Mouse (Mus musculus) heart, postnatal 4 days (tissue): ENCODE results near the gene Sept9. TPM values are rescaled to one million over a fixed set of nuclear protein-coding genes. Genes with fewer than 3 reads are reported as not detected.

Experiments used
- DNase-seq: peaks from one replicate; pipeline ENCODE4 v3.0.0; 2021
- total RNA-seq, 2 experiments: library from RNA; stranded (reverse); gene quantifications; 2 replicates each; pipeline ENCODE4 v1.2.3; 2021

Sept9 gene
- total RNA-seq, 2 experiments from 2014 or later, result 76.7 to 77.4 TPM

DNA sequence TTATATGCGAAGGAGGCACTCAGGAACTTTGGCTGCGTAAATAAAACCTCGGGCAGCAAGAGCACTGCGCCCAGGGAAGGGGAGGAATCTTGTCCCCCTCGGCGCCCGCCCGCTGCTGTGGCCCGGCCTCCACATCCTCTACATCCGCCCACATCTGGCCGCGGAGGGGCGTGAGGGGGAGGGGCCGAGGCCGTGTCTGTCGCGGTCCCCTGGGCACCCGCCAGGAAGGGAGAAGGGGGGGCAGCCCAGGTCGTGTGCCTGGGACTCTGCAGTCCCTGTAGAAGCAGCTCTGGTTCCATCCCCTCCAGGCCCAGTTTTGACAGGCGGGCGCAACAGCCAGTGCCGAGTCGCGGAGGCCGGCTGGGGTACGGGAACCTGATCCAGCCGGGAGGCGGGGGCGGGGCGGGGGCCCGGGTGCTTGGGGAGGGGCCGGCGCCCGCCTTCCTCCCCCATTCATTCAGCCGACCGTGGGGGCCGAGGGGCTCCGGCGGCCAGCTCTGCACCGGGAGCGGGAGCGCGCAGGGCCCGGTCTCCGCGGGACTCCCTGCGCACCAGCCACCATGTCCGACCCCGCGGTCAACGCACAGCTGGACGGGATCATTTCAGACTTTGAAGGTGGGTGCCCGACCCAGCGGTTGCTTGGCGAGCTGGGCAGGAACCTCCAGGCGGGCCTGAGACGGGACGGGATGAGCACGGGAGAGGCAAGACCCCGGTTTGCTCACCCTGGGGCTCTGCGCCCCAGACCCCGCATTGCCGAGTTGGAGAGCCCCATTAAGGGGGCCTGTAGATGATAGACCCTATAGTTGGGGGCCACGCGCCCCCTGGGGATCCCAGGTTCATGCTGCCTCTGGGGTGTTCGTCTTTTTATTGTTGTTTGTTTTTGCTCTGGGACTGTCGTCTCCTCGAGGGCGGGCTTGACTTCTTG is 66.8 kb downstream of the Sept9 start:
- peak; percentile 95 for DNase-seq

DNA sequence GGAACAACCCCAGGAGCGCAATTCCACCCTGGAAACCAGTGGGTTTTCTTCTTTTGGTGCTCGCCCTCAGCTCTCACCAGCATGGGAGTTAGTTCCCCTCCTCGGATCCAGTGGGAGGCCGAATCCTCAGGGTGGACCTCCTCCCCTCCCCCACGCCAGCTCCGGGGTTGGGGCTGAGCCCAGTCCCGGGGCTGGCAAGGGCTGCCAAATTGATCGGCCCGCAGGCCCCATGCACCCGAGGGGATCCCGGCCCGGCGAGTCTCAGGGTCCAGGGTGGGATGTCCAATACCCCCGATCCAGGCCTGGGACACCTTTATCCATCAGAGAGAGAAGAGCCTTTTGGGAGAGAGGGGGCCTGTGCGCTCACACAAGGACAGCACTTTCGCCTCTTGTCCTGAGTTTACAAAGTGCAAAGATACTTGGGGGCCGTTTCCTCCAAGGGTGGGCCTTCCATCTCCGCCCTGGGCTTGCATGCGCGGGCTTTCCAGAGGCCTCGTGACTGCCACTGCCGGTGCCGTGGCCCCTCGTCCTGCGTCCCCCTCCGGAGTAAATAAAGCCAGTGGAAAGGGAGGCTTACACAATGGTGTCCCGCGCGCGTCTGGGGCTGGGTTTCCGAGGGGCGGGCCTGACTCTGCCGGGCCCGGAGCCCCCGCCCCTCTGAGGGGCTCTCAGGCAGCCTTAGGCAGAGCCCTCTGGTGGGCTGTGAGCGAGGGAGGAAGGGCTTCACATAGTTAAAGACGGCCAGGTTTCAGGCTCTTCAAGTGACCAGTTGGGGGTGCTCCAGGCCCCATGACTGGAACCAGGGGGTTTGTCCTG is 67.7 kb downstream of the Sept9 start:
- DNase-seq, result peak; percentile 72

DNA sequence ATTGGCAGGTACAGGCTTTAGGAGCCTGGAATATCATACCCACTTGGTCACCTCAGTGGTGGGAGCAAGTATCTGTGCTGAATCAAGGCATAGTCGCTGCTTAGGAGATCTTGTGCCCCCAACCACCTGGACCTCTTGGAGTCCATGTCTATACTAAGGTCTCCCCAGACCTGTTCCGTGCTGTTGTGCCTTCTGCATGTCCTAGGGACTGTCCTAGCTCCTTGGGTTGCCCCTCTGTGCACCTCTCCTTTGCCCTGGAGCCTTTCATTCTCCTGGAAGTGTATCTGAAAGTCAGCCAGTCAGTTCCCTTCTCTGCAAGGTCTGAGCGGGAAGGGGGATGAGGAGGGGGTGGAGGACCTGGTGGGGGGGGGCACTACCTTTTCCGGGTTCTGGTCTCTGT is 68.4 kb downstream of the Sept9 start:
- DNase-seq, result no peak

DNA sequence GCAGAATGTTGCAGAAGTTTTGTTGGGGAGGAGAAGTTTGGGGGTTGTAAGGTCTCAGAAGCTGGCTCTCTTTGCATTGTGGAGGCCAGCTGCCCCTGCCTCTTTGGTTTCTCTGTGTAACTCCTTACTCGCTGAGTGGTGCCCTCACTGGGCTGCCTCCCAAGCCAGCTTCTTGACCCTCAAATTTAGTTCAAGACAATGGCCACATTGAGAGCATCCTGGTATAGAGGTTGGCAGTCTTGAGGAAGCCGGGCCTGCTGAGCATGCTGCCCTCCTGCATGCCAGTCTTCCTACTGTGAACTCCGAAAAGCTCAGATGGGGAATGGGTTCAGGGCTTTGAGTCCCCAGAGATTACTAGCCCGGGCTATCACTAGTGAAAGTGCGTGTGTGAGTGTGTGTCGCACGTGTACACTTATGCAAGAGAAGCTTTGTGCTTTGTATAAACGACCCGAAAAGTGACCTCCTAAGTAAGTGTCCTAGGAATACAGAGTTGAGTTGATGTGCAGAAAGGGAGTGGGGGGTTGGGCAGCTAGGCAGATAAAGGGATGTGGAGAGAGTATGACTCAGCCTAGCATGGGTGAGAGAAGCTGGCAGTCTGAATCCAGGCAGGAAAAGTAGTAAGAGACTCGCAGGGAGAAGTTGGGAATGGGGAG is 69.0 kb downstream of the Sept9 start:
- DNase-seq, result no peak

DNA sequence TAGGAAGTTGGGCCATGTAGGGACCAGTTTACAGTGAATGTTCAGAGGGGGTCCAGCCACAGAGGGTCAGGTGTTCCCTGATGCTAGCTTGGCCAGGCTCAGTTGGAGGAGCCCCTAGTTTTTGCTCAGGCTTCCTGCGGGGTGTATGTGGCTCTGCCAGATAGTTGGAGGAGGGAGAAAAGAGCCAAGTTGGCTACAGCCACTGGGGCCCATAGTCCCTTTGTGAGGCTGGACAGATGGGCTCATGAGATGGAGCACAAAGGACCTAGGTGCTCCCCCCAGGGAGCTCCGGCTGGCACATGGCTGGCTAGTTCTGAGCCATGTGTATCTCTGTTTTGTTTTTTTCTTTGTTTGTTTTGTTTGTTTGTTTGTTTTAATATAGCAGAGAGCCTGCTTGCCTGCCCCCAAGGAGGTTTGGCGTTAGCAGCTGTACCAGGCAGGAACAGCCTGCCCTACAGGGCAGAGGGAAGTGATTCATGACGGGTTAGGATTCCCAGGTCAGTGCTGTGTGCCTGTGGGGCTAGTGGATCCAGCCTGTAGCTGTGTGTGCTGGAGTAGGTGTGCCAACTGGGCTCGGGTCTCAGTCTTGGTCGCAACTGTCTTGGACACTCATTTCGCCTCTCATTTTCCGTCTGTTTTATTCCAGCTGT is 69.7 kb downstream of the Sept9 start:
- no peak for DNase-seq

DNA sequence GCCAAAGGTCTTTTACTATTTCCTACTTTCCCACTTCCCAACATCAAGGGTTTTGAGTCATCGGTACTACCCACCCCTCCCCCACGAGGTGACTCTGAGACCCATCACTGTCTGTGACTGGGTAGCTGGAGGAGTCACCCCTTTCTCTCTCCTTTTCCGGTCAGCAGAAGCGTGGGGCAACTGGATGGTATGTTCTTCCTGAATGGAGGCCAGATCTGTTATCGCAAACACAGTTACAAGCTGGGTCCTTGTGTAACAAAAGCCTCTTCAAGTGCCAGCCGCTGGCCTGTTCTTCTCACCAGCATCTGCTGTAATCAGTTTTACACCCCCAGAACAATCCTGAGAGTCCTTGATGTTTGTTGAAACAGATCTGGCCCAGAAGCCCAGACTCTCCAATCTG is 70.5 kb downstream of the Sept9 start:
- no peak for DNase-seq

DNA sequence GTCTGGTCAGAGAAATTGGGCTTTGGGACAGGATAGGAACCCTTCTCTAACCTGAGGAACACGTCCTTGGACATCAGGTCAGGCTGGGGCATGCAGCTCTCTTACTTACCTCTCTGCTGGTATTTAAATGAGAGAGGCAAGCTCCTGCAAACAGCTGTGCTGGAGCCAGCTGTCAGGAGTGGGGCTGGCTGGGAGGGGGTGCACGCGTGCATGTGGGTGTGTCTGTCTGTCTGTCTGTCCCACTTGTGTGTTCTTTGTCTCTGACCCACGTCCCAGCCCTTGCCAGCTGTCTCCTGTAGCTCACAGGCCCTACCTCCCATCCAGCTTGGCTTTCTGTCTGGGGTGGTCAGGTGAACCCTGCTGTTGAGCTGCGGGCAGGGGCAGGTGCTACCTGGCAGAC is 75.5 kb downstream of the Sept9 start:
- no peak for DNase-seq

DNA sequence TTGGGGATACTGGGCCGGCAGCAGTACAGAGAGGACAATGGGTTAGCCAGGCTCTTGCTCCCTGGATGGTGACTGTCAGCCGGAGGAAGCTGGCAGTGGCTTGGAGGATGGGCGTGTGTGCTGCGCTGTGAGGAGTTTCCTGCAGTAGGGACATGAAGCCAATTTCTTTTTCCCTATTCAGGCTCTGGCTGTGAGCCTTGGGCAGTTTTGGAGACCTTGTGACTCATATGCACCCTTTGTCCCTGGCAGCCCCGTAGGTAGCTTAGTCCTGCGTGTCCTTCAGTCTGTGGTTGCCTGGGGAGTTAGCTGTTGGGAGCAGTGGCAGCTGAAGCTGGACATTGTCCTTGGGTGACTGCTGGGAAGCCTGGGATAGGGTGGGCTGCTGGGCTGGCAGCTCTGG is 76.5 kb downstream of the Sept9 start:
- peak; percentile 64 for DNase-seq

DNA sequence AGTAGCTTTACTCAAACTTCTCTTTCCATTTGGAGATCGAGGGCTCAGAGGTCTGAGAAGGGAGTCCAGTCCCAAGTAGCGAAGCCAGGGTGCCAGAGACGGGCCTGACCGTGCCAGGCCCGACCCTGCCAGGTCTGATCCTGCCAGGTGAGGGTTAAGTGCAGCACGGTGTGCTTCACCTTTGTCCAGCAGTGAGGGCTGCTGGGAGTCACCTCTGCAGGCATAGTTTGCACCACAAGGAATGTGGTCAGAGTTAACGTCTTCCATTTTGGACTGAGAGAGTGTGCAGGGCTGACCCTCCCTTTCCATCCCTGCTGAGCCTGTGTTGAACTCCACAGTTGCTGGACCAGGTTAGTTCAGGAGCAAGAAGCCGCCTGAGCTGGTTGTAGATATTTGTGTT is 77.5 kb downstream of the Sept9 start:
- DNase-seq, result no peak

DNA sequence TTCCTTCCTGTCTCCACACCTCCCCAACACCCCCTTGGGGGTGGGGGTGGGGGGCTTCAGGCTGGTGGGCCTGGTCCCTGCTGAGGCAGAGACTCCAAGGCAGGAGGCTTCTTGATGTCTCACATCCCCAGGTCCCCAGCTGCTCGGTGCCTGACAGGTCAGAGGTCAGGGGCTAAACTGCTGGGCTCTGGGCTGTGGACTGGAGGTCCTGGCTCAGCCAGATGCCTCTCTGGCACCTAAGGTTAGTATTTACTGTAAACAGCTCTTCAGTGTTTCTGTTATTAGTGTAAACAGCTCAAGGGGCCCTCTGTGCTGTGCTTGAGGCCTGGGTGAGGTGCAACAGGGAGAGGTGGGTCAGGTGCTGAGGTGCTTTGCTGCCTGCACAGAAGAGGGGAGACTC is 78.7 kb downstream of the Sept9 start:
- no peak for DNase-seq

DNA sequence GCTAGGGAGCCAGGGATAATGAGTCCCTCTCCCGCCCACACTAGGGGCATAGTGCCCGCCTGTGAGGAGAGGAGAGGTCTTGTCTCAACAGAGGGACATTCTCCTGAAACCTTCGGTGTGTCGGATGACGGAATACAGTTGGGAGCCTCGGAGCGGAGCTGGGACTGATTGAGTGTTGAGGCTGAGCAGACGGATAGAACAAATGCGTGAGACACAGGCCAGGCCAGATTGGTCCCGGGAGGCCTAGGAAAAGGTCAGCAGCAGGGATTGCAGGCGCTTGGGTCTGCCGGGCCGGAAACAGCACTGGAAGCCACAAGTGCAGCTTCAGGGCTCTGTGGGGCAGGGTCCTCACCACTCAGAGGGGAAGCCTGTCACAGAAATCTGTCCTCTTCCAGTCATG is 79.1 kb downstream of the Sept9 start:
- no peak for DNase-seq

DNA sequence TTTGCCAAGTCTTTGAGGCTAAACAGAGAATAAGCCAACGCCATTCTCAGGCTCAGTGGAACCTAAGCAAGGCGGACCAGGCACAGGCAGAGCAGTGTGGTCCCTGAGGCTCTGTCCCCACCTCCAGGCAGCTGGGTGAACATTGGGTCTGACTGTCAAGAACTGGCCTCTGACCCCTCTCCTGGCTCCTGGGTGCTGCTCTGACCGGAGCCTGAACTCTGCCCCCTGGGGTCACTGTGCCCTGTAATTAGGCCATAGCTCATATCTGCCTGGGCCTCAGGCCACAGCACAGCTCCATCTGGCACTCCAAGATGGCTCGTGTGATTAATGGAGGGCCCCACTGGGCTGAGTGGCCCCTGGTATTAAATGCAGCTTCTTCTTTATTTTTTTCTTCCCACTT is 80.5 kb downstream of the Sept9 start:
- no peak for DNase-seq

DNA sequence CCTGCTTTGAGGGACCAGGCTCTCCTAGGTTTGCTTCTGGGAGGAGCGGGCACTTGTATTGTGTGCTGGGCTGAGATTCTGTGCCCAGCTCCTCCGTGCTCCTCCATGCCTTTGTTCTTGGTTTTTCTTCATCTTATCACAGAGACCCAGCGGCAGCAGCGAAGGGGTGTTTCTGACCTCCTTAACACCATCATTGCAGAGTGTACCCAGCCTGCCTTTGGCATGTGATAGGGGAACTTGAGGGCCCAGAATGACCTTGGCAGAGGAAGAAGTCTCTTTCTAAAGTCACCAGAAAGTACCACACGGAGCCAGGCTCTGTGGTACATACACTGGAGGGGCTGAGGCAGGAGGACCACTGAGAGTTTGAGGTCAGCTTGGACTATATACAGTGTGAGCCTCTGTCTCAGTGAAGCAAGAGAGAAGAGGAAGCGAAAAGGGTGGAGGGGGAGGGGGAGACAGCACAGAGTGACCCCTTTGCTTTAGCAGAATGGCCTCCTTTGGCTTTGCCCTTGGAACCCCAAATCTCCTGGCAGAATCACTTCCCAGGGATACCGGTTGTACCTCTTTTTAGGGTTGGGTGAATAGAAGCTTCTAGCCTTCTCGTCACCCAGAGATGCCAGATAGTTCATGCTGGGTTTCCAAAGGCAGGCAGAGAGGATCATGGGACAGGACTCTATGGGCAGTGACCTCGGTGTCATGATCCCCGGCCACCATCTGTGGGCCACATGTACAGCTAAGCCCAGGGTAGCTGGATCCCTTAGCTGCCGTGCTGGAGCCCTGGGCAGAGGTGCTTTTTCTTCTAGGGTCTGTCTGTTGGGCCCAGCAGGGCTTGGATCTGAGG is 83.8 kb downstream of the Sept9 start:
- DNase-seq, result no peak

DNA sequence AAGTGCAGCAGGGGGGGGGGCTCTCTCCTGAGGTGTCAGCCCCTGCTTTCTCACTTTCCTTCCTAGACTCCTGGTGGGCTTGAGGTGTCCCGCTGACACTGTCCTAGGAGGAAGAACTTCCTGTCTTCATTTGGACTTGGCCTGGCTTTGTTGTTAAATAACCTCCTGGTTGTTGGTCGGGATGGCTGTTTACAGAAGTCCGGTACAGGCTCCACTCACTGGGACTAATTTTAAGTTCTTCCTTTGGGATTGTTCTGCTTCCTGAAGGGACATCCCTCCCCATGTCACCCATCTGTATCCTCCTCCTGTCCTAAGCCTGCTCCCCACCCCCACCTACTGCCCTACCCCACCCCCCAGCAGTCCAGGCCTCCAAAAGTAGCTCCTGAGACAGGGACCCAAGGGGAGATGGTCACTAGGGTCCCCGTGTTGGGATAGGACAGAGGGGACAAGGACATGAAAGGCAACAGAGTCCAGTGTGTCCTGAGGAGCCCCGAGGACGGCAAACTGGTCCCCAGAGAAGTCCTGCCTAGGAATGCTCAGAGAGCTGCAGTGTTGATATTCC is 84.5 kb downstream of the Sept9 start:
- no peak for DNase-seq

DNA sequence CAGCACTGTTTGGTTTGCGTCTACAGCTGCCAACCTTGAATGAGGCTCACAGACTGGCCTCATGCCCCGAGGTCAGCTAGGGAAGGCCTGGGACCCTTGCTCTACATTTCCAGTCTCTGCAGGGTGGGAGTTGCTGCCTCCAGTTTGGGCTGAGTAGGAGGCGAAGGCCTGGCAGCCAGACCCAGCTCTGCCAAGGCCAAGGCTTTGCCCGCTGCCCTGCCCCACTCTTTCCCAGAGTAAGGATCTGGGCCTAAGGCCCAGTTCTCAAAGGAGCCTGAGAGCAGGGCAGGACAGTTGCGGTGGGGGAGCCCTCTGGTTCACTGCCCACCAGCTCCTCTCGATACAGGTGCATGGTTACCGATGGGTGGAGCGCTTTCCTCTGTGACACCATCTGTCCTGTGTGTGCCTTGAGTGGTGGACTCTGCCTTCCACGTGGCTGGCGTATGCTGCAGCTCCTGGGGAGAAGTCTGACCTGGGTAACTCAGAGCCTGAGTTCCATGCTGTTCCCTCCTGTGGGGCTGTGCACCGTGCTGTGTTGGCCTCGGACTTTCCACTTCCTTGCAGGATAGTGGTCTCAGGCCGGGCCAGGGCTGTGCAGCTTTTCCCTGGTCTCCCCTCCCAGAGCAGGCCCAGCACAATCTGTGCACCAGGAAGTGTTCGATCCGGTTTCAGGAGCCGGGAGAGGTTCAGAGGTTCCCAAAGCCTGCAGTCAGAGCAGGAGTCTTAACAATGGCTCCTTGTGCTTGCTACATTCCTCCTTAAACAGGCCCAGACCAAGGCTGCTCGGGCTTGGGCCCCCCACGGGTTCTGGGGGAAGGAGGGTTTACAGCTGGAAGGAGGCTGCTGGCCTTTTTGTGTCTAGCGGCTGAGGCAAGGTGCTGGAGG is 85.5 kb downstream of the Sept9 start:
- no peak for DNase-seq

DNA sequence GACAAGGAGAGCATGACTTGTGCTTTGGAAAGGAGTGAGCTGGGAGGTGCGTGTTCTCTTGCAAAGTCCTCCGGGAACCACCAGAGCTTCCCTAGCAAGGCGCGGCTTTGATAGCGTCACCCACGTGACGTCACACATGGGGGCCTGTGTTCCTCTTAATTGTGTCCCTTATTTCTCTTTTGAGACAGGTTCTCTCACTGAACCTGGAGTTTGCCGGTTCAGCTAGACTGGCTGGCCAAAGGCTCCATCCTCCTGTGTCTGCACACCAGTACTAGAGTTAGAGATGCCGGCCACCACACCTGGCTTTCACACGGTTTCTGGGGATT is 86.1 kb downstream of the Sept9 start:
- no peak for DNase-seq

DNA sequence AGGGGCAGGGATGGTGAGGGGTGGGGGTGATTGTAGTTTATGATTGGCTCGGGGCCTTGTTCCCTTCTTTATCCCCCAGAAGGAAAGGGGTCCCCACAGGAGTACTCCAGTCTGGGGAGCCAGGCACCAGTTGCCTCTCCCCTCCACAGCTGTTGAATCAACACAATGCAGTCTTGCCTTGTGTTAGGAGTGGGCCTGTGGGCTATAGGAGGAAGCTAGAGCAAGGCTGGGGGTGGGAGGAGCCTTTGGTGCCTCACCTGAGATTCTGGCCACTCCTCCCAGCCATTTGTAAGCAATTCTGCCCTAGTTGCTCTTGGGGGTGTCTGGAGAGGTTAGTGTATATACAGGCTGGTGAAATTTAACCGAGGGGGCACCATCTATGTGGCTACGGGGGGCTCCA is 88.3 kb downstream of the Sept9 start:
- DNase-seq, result no peak

DNA sequence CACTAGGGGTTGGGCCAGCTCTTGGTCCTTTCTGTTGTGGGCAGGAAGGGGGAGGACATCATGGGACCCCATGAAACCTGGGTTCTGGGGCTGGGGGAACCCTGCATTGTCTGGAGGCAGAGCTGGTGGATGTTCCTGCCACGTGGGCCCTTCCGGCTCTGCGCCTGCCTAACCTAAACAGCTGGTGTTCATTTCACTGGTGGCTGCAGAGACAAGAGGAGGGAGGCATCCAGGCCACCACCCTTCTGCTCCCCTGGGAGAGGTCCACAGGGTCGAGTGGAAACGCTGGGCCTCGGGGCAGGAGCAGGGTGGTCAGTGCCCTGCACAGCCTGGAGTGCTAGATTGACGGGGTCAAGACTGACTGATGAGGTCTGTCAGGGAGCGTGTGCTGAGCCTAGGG is 89.3 kb downstream of the Sept9 start:
- DNase-seq, result no peak

DNA sequence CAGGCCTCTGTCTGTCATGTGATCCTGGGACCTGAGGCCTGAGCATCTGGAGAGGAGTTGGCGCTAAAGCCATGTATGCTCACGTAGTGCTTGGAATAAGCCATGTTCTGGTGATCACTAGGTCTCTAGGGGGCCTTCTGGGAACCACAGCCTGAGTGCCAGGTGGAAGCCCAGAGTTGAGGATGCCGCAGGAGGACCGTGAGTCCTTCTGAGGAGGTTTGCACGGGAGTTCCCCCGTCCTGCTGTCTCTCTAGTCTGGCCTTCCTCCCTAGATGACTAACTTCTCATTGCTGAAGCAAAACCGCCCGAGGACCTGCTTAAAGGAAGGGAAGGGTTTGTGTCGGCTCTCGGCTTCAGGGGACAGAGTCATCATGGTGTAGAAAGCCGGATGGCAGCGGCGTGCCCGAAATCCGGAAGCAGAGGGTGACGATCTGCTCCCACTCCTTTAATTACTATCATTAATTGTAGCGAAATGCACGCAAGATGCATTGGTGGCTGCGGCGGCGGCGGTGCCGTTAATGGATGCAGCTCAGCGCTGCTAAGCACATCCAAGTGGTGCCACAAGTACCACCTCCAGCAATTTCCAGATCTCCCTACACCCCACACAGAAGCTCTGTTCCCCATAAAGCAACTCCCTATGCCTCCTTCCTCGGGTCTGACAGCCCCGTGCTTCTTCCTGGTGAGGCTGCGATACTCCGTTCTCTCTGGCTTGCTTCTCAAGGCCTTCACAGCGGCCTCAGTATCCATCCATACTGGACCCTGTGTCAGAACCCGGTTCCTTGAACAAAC is 92.0 kb downstream of the Sept9 start:
- no peak for DNase-seq

DNA sequence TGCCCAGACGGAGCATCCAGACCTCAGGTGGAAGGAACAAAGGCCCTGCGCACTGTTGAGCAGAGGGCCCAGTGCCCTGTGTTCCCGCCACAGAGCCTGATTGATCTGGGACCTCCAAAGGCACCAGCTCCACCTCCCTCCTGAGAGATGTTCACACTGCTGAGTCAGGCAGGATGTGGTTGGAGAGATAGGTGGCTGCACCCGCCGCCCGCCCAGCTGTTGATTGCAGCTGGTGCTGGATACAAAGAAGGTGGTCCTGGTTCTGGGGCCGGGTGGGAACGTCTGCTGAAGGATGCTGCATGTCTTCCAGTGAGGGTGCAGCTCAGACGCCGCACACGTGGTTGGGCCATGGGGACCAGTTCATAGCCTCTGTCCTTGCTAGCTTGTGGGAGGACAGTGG is 93.0 kb downstream of the Sept9 start:
- no peak for DNase-seq
